Mouse (Mus musculus): ENCODE data around the gene Nwd2. TPM values are rescaled to one million over a fixed set of nuclear protein-coding genes. Genes with fewer than 3 reads are reported as not detected.

The Nwd2 gene
- polyA plus RNA-seq, 1 experiment from 2014 or later: 21.8 TPM

DNA sequence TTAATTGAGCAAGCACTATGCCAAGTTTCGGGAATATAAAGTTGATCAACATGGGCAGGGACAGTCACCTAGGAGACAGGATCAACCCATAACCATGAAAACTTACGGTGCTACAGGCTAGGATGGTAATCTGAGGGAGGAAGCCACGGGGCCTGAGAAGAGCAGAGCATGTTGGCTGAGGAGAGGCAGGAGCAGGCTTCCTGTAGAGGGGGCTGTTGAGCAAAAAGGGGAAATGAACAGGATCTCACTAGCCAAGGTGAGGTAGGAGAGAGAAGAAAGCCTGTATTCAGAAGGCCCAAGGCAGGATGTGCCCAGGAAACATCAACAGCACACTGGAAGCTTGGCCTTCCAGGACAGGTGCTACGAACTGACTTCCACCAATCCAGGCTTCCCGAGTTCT is 172.3 kb downstream of the Nwd2 start:
- Histone ChIP-seq H3K9me3 (ENCODE audit: control insufficient read depth, low read length) (no peaks in the 10 kb centered on the region), H3K9ac (no peak overlapping the region), H3K27ac (no peak overlapping the region), H3K4me1 (replicated peaks; ENCODE audit: control insufficient read depth, insufficient read depth, low read length) (no peaks in the 10 kb centered on the region), H3K4me2 (replicated peaks) (no peak overlapping the region), H3K27me3 (ENCODE audit: control insufficient read depth, insufficient read depth, low read length) (no peaks in the 10 kb centered on the region), H3K36me3 (replicated peaks; ENCODE audit: control insufficient read depth, insufficient read depth) (no peaks in the 10 kb centered on the region), H3K4me3 (replicated peaks; ENCODE audit: low read length) (no peak overlapping the region)
- WGBS: 91% methylated on average over 5 of the region's 5 CpGs
- no peak for DNase-seq (ENCODE audit: low spot score)
- no peak for ATAC-seq (ENCODE audit: low FRiP score)

DNA sequence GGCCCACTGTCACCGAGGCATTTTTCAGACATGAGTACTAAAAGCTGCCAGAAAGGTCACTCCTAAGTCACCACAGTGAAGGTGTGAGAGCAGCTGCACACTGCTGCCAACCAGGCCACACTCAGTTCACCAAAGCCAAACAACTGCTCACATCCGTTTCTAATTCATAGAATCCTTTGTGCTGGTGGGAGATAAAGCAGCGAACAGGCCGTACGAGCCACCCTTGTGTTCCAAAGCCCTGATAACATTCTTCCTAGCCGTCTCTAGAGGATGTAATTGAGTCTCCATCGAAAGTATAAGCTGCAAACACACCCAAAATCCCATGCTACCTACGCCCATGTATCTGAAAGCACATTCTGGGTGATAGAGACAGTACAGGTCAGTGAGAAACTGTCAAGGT is 173.0 kb downstream of the Nwd2 start:
- no peak overlapping the region for H3K9ac ChIP-seq
- H3K27ac ChIP-seq: no peak overlapping the region
- H3K27me3 ChIP-seq (ENCODE audit: control insufficient read depth, insufficient read depth, low read length): no peaks in the 10 kb centered on the region
- no peaks in the 10 kb centered on the region for H3K36me3 ChIP-seq (replicated peaks; ENCODE audit: control insufficient read depth, insufficient read depth)
- no peaks in the 10 kb centered on the region for H3K4me1 ChIP-seq (replicated peaks; ENCODE audit: control insufficient read depth, insufficient read depth, low read length)
- ATAC-seq (ENCODE audit: low FRiP score): no peak
- no peak for DNase-seq (ENCODE audit: low spot score)
- no peak overlapping the region for H3K4me3 ChIP-seq (replicated peaks; ENCODE audit: low read length)
- no peak overlapping the region for H3K4me2 ChIP-seq (replicated peaks)
- 83% methylated on average over 8 of the region's 8 CpGs for WGBS
- no peaks in the 10 kb centered on the region for H3K9me3 ChIP-seq (ENCODE audit: control insufficient read depth, low read length)

- no peaks in the 10 kb centered on the region for H3K27me3 ChIP-seq (ENCODE audit: control insufficient read depth, insufficient read depth, low read length)
- DNase-seq (ENCODE audit: low spot score): no peak
- H3K4me3 ChIP-seq (replicated peaks; ENCODE audit: low read length): no peak overlapping the region
- no peaks in the 10 kb centered on the region for H3K4me1 ChIP-seq (replicated peaks; ENCODE audit: control insufficient read depth, insufficient read depth, low read length)
- H3K27ac ChIP-seq: no peak overlapping the region
- H3K9me3 ChIP-seq (ENCODE audit: control insufficient read depth, low read length): no peaks in the 10 kb centered on the region
- no peak overlapping the region for H3K9ac ChIP-seq
- 78% methylated on average over 10 of the region's 10 CpGs for WGBS
- ATAC-seq (ENCODE audit: low FRiP score): no peak
- no peak overlapping the region for H3K4me2 ChIP-seq (replicated peaks)
- no peaks in the 10 kb centered on the region for H3K36me3 ChIP-seq (replicated peaks; ENCODE audit: control insufficient read depth, insufficient read depth)
Observed at GRCm38 (mm10) chr5:63823362-63824332, 174.7 kb downstream of the Nwd2 start.

DNA sequence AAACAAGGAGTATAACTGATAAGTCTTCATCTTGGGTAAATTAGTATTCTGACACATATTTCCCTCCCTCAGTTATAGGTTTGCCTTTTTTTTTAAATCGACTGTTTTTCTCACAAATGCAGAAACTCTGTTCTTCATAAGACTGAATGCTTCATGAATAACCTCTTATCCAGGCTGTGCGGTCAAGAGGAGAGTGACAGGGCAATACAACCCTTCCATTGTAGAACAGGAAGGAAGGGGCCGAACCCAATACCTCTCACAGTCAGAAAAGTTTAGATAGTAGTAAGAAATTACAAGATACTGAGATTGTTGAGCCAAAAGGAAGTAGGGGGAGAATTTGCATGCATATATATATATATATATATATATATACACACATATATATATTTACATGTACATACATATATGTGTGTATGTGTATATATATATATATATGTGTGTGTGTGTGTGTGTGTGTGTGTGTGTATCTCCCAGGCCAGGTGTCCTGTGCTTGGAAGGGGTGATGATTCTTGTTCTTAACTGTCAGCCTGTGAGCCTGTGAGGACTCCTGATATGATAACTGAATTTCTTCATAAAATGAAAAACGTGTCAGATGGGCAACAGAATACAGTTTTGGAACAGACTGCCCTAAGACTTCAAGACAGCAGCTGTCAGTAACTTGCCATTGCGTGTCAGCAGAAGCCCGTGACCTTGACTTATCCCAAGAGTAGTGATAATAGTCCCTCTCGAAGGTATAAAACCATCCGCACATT is 175.9 kb downstream of the Nwd2 start:
- WGBS: 87% methylated on average over 8 of the region's 8 CpGs
- ATAC-seq (ENCODE audit: low FRiP score) (no peak), DNase-seq (ENCODE audit: low spot score) (no peak)
- Histone ChIP-seq H3K36me3 (replicated peaks; ENCODE audit: control insufficient read depth, insufficient read depth) (no peaks in the 10 kb centered on the region), H3K9me3 (ENCODE audit: control insufficient read depth, low read length) (no peaks in the 10 kb centered on the region), H3K4me3 (replicated peaks; ENCODE audit: low read length) (no peak overlapping the region), H3K4me1 (replicated peaks; ENCODE audit: control insufficient read depth, insufficient read depth, low read length) (no peaks in the 10 kb centered on the region), H3K27ac (no peak overlapping the region), H3K27me3 (ENCODE audit: control insufficient read depth, insufficient read depth, low read length) (no peaks in the 10 kb centered on the region), H3K9ac (no peak overlapping the region), H3K4me2 (replicated peaks) (no peak overlapping the region)

GRCm38 (mm10) chr5:63825881-63826280 is 177.0 kb downstream of the Nwd2 start:
- Histone ChIP-seq H3K27ac (no peak overlapping the region), H3K4me3 (replicated peaks; ENCODE audit: low read length) (no peak overlapping the region), H3K9me3 (ENCODE audit: control insufficient read depth, low read length) (no peaks in the 10 kb centered on the region), H3K4me2 (replicated peaks) (no peak overlapping the region), H3K27me3 (ENCODE audit: control insufficient read depth, insufficient read depth, low read length) (no peaks in the 10 kb centered on the region), H3K36me3 (replicated peaks; ENCODE audit: control insufficient read depth, insufficient read depth) (no peaks in the 10 kb centered on the region), H3K9ac (no peak overlapping the region), H3K4me1 (replicated peaks; ENCODE audit: control insufficient read depth, insufficient read depth, low read length) (no peaks in the 10 kb centered on the region)
- no peak for ATAC-seq (ENCODE audit: low FRiP score)
- no peak for DNase-seq (ENCODE audit: low spot score)
- WGBS: 84% methylated on average over 5 of the region's 5 CpGs

GRCm38 (mm10) chr5:63827006-63827405 is 178.1 kb downstream of the Nwd2 start:
- WGBS: 76% methylated on average over 6 of the region's 6 CpGs
- no peak overlapping the region for H3K4me3 ChIP-seq (replicated peaks; ENCODE audit: low read length)

GRCm38 (mm10) chr5:63827415-63828053 is 178.6 kb downstream of the Nwd2 start:
- H3K4me3 ChIP-seq (replicated peaks; ENCODE audit: low read length): no peak overlapping the region
- no peak overlapping the region for H3K9ac ChIP-seq
- H3K9me3 ChIP-seq (ENCODE audit: control insufficient read depth, low read length): no peaks in the 10 kb centered on the region
- ATAC-seq (ENCODE audit: low FRiP score) (no peak), DNase-seq (ENCODE audit: low spot score) (no peak)
- no peaks in the 10 kb centered on the region for H3K36me3 ChIP-seq (replicated peaks; ENCODE audit: control insufficient read depth, insufficient read depth)
- 59% methylated on average over 5 of the region's 5 CpGs for WGBS
- no peaks in the 10 kb centered on the region for H3K4me1 ChIP-seq (replicated peaks; ENCODE audit: control insufficient read depth, insufficient read depth, low read length)
- H3K27ac ChIP-seq: no peak overlapping the region
- H3K27me3 ChIP-seq (ENCODE audit: control insufficient read depth, insufficient read depth, low read length): no peaks in the 10 kb centered on the region
- no peak overlapping the region for H3K4me2 ChIP-seq (replicated peaks)

More at GRCm38 (mm10) chr5:63827006-63827405, 178.1 kb downstream of the Nwd2 start:
- DNase-seq (ENCODE audit: low spot score) (no peak), ATAC-seq (ENCODE audit: low FRiP score) (no peak)
- Histone ChIP-seq H3K4me1 (replicated peaks; ENCODE audit: control insufficient read depth, insufficient read depth, low read length) (no peaks in the 10 kb centered on the region), H3K9me3 (ENCODE audit: control insufficient read depth, low read length) (no peaks in the 10 kb centered on the region), H3K36me3 (replicated peaks; ENCODE audit: control insufficient read depth, insufficient read depth) (no peaks in the 10 kb centered on the region), H3K27me3 (ENCODE audit: control insufficient read depth, insufficient read depth, low read length) (no peaks in the 10 kb centered on the region), H3K9ac (no peak overlapping the region), H3K27ac (no peak overlapping the region), H3K4me2 (replicated peaks) (no peak overlapping the region)

DNA sequence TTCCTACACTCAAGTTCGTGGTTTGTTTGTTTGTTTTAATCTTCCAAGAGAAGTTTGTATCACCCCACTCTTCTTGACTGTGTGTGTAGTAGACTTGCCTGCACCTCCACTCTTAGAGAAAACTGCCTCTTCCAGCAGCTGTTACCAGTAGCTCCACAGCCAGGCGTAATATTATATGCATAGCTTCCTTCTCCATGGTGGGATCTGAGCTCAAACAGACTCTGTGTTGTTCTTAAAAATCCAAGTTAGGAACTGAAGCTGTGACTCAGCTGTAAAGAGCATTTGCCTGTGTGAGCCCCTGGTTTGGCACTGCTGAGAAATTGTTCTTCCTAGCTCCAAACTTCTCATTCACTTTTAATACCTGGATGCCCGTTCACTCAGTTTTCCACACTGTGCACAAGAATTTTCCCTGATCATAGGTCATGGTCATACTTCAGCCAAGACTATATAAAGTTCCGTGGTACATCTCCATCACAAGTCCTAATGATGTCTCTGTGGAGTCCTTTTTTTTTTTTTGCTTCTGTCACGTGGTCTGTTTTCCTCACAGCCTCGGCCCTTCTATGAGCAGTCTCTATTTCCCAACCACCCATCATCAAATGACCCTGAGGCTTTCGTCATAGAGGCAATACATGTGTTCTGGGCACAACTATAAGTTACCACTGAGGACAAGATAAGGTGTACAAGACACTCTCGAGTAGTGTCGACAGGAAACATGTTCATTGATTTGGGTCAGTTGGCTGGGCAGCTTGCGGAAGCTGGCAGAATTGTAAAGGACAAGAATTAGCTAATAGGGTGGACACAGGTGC is 179.7 kb downstream of the Nwd2 start:
- 89% methylated on average over 10 of the region's 10 CpGs for WGBS
- Histone ChIP-seq H3K4me3 (replicated peaks; ENCODE audit: low read length) (no peak overlapping the region), H3K27me3 (ENCODE audit: control insufficient read depth, insufficient read depth, low read length) (no peaks in the 10 kb centered on the region), H3K36me3 (replicated peaks; ENCODE audit: control insufficient read depth, insufficient read depth) (no peaks in the 10 kb centered on the region), H3K27ac (no peak overlapping the region), H3K4me1 (replicated peaks; ENCODE audit: control insufficient read depth, insufficient read depth, low read length) (no peaks in the 10 kb centered on the region), H3K9me3 (ENCODE audit: control insufficient read depth, low read length) (no peaks in the 10 kb centered on the region), H3K4me2 (replicated peaks) (no peak overlapping the region), H3K9ac (no peak overlapping the region)
- DNase-seq (ENCODE audit: low spot score): no peak
- no peak for ATAC-seq (ENCODE audit: low FRiP score)

Measured in hindbrain, embryonic 14.5 days (tissue).